Mouse (Mus musculus): ENCODE measurements at regions not wholly inside any gene's neighbourhood (a gene's known extent, or its start where the extent isn't known, plus 50 kb on each side); places are given as distances from the start of the nearest gene placed in this dataset.
"Not testable (repeated sequence)": the region's sequence is repeated elsewhere in the genome, so short reads cannot be mapped to it uniquely, and the experiment has no call there.

DNA sequence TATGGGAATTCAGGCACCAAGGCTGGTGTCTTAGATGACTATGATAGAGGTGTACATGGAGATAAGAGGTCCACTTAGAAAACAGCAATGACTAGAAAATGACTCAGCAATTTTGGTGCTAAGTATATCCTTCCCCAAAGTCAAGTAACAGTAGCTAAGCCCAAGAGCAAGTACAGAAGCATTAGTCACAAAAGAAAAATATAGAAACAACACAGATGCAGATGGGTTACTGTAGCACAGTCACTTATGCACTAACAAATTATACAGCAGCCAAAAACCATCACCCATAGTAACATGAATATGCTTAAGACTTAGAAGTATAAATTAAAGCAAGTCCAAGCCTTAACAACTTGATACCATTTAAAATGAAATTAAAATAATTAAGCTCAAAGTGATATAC lies 378.5 kb upstream of the Meis2 start:
- in situ Hi-C loops (cut with MboI, MseI) = loop anchor here in 1 of 2 experiments (10.0 kb wide), 1 partner anchor 499 kb away; no protein-coding TSS in a partner anchor

DNA sequence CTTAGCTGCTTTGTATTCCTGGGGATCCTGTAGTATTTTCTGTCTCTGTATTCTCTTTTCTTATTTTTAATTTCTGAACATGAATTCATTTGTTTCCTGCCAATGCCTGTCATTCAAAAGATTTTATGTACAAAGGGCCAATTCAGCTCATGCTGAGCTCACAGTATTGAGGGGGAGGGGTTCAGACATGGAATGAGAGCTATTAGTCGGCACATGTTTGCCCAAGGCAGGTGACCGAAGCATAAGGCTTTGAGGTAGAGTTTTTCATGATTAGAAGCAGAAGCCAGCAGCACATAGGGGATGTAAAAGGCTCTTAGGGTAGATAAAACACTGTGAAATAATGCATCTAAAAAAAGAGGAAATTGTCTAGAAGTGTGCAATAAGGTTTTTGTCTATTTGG lies 374.6 kb upstream of the Meis2 start:
- in situ Hi-C loops (cut with MboI, MseI) = loop anchor here in 1 of 2 experiments (10.0 kb wide), 1 partner anchor 495 kb away; no protein-coding TSS in a partner anchor

DNA sequence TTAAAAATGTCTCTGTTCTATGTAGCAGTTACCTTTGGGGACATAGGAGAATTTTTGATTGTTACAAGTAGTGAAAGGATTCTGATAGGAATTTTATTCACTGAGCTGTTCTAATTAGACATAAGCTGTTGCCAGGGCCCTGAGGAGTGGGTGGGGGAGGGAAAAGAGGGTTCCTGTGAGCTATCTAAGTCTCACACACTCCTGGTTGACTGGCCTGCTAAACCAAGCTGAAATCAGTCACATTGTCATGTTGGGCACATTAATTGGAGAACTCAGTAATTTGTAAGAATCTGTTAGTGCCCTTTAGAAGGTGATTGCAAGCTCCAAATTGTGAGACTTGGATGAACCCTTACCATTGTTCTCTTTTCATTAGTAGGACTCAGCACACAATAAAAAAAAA lies 367.8 kb upstream of the Meis2 start:
- in situ Hi-C loops (cut with MboI, MseI) = no loop called here

DNA sequence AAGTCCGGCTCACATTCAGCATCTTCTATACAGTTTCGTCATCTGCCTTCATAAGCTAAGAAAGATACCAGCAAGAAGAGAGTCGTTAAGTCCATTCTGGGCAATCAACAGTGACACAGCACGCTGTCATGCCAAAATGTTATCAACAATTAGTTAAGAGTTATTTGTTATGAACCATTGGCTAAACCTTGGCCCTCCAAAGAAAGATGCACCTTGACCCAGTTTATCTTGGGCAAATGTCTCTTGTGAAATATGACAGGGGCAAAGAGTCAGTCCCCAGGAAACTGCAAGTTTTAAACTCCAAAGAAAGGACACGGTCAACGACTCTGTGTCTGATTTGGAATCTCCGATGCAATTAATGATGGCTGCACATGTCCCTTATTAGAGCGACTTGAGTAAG lies 358.5 kb upstream of the Meis2 start:
- in situ Hi-C loops (cut with MboI, MseI) = no loop called here

DNA sequence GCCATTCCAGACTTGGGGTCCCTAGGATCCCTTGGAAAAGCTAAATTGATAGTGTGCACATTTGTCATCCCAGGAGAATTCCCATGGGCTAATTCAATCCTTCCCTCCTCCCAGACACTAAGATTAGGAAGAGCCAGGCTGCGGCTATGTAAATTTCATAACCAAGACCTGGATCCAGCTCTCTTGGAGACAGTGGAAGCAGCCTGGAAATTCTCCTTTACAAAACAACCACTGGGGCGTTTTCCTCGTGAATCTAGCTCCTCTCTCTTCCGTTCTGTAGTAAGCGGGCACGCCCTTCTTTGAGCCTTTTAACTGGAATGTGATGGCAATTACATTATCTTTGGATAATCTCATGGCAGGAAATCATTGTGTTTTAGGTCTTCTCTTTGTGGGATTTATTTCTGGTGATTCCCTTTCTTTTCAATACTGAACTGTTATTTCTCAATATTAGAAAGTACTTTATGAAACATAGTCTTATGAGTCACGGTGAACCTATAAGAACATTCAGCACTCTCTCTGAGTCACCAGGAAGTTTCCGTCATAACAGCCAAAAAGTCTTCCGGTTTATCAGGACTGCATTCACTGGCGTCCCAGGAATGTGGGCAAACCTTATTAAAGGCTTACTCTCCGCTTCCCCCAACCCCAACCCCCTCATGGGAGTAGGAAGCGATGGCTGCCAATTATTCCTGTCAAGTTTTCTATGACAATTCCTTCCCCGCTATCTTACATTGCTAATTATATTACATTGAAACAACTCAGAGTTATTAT lies 352.0 kb upstream of the Meis2 start:
- in situ Hi-C loops (cut with MboI, MseI) = no loop called here

DNA sequence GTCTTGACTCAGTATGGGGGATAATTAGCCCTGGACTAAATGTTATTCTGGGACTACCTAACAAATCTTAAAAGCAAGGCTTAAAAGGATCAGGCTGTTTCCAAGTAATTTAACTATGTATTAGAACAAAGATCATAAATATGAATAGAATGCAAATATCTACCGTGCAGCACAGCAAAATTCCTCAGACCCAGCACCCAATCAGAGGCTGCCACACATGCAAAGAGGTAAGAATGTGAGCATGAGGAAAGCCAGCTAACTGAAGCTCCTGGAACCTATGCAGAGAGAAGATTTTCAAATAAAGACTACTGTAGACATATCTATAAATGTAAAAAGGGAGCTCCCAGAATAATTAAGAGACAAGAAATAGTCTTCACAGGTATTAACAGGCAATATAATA lies 350.1 kb upstream of the Meis2 start:
- in situ Hi-C loops (cut with MboI, MseI) = no loop called here

DNA sequence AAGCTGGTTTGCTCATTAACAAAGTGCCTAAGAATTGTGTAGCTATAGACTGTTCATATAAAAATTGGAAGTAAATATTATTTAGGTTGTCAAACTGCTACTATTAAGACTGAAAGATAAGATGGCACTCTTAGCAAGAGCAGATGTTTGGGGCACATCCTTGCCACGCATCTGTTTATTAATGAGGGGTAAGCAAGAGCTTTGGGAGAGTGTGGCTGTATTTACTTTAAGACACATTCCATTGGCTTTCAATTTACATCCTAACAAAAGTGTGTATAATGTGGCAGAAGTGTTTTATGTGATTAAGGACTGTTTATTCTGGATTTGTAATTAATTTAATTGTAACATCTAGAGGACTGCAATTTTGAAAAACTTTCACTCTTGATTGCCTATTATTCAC lies 336.5 kb upstream of the Meis2 start:
- in situ Hi-C loops (cut with MboI, MseI) = no loop called here

DNA sequence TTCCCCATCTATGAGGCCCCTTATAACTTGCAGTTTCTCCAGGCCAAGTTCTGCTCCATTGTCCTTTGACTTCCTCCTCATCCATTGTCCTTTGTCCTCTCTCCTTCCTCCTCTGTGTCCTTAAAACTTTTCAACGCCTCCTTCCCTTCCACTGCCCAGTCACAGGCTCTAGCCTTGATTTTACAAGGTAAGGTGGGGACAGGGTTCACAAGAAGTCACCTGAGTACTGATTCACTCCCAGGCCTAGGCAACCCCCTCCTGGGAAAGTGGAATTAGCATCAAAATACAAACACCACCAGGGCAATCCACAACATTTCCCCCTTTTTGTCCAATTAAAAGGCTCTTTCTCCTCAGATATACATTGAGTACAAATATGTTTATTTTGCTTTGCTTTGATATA lies 334.3 kb upstream of the Meis2 start:
- in situ Hi-C loops (cut with MboI, MseI) = no loop called here

DNA sequence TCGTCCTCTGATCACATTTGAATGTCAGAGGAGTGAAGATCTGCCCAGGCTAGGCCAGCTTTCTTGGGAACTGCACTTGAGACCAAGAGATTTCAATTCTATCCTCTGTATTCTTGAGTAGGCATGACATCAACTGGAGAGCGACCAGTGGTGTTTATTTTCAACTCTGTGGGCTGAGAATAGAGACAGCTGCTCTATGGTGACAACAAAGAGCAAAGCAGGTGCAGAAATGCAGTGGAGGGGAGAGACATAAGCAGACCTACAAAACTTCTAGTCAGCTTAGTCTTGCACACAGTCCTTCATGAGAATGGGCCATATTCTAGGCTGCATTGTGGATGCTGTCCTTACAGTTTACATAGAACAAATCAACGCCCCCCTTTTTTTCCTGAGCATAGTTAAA lies 303.2 kb upstream of the Meis2 start:
- in situ Hi-C loops (cut with MboI, MseI) = no loop called here

DNA sequence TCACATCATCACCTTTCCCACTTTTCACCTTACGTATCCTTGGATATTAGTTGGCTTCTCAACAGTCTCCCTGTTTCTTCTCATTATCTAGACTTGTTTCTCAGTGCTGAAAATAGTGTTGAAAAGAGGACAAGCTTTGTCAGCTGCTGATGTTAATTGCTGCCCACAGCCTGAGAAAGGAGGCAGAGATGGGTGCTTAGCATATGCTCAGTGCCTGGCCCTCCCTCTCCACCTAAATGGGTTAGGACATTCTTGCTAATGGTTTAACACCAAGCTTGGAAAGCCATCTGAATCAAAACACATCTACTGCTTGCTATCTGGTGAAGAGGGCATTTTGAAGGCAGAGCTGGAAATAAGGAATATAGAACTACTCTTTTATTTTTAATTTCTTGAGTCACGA lies 298.5 kb upstream of the Meis2 start:
- in situ Hi-C loops (cut with MboI, MseI) = no loop called here

DNA sequence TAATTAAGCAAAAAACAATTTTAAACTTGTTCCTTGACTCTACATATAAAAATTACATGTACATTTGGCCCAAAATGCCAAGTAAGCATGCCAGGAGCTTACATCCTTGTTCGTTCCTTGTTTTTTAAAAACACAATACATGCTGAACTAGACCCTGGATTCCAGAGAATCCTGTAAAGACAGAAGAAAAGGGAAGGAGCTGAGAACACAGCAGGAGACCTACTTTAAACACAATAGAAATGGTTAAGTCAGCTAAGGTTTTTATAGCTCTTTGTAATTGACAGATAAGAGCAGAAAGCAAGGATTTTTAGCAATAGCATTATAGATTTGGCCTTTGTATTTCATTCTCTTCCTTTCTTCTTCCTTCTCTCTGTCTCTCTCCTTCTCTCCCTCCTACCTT lies 292.5 kb upstream of the Meis2 start:
- in situ Hi-C loops (cut with MboI, MseI) = no loop called here

DNA sequence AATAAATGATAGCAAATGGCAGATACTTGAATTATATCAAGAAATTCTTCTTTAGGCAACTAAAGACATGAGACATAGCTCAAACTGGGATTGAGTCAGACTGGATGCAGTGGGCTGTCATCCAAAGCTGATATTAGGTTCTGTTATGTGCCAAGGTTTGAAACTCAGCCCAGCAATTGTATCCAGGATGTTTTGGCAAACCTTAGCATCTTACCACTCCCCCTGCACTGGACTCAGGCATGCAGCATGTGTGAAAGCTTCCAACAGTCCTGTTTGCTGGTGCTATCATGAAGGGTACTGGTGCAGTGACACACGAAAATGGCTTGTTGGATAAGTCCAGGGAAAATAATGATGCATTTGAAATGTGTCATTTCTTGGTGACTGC lies 282.9 kb upstream of the Meis2 start:
- in situ Hi-C loops (cut with MboI, MseI) = no loop called here

DNA sequence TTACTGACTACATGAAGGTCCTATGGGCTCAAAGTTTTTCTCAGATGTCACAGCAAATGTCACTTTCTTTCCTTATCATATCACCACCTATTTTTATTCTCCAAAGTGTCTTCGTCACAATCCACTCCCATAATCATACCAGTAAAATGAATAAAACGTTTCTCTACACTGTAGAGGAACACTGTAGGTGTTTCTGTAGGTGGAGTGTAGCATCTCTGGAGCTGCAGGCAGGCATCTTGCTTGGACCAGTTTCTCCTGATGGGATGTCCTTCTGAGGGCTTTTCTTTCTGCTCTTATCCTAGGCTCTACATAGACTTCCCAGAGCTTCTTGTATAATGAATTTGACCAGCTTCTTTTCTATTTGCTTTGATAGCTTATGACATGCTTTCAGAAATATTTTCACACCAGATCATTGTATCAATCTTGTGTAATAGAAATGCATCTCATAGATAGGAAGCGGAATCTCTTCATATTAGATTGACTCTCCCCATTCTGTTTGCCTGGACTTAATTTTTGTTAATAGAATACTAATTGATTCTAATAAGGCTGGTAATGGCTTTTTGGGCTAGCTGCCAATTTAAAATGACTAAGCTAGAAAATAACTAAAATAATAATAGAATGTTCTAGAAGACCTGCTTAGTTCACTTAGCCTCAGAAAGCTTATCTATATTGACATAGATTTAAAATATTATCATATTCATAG lies 282.3 kb upstream of the Meis2 start:
- in situ Hi-C loops (cut with MboI, MseI) = no loop called here

DNA sequence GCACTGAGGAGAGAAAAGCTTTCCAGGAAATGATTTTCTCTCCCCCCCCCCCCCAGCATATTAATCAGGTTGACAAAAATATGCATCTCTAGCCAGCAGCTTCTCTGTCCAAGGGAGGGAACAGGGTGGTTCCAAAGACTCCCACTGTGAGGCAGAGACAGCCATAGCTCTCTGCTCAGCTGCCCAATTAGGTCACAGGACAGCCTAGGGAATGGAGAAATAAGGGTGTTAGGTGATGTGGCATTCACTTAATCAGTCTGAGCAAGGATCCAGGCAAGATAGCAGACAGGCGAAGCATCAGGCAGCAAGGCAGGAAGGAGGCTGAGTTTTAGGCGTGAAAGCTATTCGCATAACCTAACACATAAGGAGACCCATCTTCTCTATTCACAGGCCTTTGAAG lies 266.2 kb upstream of the Meis2 start:
- in situ Hi-C loops (cut with MboI, MseI) = no loop called here

DNA sequence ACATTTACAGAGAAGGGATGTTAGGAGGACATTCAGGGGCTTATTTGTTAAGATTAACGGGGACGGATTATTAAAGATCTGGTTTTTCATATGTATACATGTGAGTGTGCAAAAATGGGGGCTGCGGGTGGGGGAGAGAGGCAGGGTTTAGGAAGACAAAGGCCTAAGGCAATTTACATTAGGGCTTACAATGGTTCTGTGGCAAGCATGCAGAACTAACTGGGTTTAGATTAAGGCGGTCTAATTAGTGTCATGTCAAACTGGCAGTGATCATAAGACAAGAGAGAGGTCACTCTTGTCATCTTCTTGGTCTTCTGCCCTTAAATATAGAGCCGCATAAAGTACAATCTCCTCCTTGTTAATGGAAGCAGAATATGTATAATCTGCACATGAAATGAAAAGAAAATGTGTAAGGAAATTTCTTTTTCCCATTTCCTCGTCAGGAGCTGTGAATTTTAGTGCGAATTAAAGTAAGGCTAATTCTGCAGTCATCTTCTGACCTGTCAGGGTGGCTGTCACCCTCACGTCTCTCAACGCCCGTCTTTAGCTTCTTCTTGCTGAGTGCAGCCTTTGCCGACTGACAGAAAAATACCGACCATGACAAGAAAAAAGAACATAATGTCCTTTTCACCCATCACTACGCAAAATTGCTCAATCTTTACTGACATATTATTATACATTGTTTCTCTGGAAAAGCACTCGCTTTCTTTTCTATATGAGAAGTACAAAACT lies 256.6 kb upstream of the Meis2 start:
- in situ Hi-C loops (cut with MboI, MseI) = no loop called here

DNA sequence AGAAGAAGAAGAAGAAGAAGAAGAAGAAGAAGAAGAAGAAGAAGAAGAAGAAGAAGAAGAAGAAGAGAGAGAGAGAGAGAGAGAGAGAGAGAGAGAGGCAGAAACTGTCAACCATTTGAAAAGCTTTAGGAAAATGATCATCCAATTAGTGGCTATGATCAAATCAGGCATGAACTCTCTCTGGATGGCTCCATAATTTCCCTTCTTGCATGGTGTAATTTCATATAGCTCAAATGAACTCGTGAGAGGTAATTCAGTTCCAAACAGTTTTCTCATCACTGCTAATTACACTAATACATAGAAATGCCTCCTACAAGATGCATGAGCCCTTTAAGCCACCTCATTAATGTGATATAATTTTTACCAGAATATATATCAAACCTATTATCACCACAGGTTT lies 233.9 kb upstream of the Meis2 start:
- in situ Hi-C loops (cut with MboI, MseI) = no loop called here

DNA sequence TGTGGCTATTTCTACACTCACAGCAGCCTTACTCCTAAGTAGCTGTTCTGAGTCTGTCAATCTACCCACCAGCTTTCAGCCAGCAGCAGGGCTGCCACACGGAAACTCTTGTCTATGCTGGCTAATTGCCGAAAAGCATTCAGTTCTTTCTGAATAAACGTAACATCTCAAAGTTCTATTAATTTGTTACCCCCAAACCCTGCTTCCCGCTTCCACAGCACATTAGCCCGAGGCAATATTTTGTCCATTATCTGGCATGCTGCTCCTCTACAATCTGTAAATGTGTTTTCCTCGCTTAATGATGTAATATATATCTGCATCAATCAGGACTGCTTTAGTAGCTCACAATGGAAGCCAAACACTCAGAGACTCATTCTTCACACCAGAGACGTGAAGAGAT lies 224.2 kb upstream of the Meis2 start:
- in situ Hi-C loops (cut with MboI, MseI) = no loop called here

DNA sequence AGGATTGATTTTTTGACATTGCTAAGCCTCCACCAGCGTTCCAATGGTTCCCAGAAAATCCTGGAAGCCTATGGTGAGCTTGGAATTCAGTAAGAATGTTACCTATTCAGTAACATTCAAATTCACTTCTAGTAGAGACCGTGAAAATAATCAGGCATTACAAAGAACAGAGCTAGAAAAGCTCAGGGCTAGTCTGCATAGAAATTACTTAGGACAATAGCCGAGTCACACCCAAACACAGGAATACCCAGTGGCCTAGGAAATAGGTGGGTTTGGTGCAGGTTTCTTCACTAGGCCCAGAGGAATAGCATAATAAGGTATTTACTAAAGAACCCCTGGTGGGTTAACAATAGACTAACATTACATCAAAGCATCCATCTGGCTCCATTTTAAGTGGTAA lies 177.6 kb upstream of the Meis2 start:
- in situ Hi-C loops (cut with MboI, MseI) = not testable (repeated sequence)

DNA sequence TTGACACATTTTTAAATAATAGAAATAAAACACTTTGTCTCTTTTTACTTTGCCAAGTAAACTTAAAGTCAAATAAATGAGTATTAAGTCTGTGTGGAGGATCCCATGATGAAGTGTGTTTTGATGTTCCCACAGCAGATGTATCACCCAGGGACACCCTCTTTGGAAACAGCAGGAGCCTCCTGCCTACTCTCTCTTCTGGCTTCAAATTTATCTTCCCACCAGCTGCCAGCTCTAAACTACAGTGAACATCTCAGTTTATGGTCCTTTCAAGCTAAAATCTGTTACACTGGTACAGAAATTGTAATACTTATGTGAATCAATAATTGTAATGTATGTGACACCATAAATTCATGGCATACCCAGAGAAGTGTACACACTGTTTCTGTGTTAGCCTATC lies 171.1 kb upstream of the Meis2 start:
- in situ Hi-C loops (cut with MboI, MseI) = no loop called here

DNA sequence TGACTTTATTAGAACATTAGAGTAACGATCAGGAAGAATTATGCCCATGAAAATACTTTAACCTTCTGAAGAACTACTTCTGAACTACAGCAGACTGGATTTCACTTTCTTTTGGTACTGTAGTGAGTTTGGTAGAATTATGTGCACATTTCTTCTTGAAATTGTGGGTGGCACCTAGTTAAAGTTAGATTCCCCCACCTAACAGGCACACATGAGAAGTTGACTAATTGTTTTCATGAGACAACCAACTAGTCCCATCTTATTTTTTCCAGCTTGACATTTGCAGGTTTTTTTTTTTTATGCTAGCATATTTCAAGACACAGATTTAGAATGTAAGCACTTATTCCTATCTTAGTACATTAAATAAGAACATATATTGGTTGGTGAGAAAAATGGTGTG lies 167.2 kb upstream of the Meis2 start:
- in situ Hi-C loops (cut with MboI, MseI) = no loop called here

DNA sequence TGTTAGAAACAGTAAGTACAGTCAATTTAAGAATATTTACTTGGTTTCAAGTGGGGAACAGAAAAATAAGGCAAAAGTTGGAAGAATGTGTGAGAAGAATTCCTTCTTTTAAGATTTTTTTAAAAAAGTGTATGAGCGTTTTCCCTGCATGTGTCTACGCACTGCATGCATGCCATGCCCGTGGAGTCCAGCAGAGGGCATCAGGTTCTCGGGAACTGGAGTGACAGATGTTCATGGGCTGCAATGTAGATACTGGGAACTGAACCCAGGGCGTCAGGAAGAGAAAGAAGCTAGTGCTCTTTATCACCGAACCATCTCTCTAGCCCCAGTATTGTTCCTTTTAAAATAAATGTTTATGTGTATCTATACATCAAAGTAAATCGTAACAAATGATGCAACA lies 150.8 kb upstream of the Meis2 start:
- in situ Hi-C loops (cut with MboI, MseI) = no loop called here
